Mouse (Mus musculus) brain, adult 2 months (tissue): Measurements from ENCODE around the gene Tmem222.

Experiments
- DNase-seq: peaks from one replicate; pipeline ENCODE4 v3.0.0; 2011; ENCODE audit warnings: low read depth, low spot score

Tmem222 gene

GRCm38 (mm10) chr4:133277104-133278026 is at the start of gene Tmem222:
Gene Tmem222, minus strand, starts transcription at chr4:133277792.
- peak; percentile 98 for DNase-seq

- DNase-seq, result peak; percentile 53
These were observed 42.1 kb upstream of the Tmem222 start for GRCm38 (mm10) chr4:133319667-133320066.

GRCm38 (mm10) chr4:133315991-133316390 is 38.4 kb upstream of the Tmem222 start:
- no peak for DNase-seq

GRCm38 (mm10) chr4:133314896-133315295 is 37.3 kb upstream of the Tmem222 start:
- DNase-seq, result peak; percentile 91

GRCm38 (mm10) chr4:133309948-133310347 is 32.4 kb upstream of the Tmem222 start:
- DNase-seq, result peak; percentile 87

- DNase-seq, result peak; percentile 79
These were observed 29.7 kb upstream of the Tmem222 start for GRCm38 (mm10) chr4:133307331-133307730.

- DNase-seq, result no peak
These were observed 28.2 kb upstream of the Tmem222 start for GRCm38 (mm10) chr4:133305825-133306224.

GRCm38 (mm10) chr4:133304770-133305169 is 27.2 kb upstream of the Tmem222 start:
- DNase-seq, result no peak

GRCm38 (mm10) chr4:133302668-133303067 is 25.1 kb upstream of the Tmem222 start:
- DNase-seq, result no peak

GRCm38 (mm10) chr4:133301802-133302201 is 24.2 kb upstream of the Tmem222 start:
- peak; percentile 78 for DNase-seq

- DNase-seq, result no peak
These were observed 22.8 kb upstream of the Tmem222 start for GRCm38 (mm10) chr4:133300421-133300820.

- peak; percentile 93 for DNase-seq
These were observed 22.1 kb upstream of the Tmem222 start for GRCm38 (mm10) chr4:133299701-133300100.

- DNase-seq, result peak; percentile 98
These were observed 21.1 kb upstream of the Tmem222 start for GRCm38 (mm10) chr4:133298516-133299365.

- peak; percentile 94 for DNase-seq
These were observed 20.2 kb upstream of the Tmem222 start for GRCm38 (mm10) chr4:133297801-133298238.

GRCm38 (mm10) chr4:133297360-133297759 is 19.8 kb upstream of the Tmem222 start:
- no peak for DNase-seq

- no peak for DNase-seq
These were observed 16.5 kb upstream of the Tmem222 start for GRCm38 (mm10) chr4:133294084-133294483.

GRCm38 (mm10) chr4:133292901-133293843 is 15.6 kb upstream of the Tmem222 start:
- peak; percentile 73 for DNase-seq

GRCm38 (mm10) chr4:133292405-133292804 is 14.8 kb upstream of the Tmem222 start:
- no peak for DNase-seq

- no peak for DNase-seq
These were observed 13.7 kb upstream of the Tmem222 start for GRCm38 (mm10) chr4:133291255-133291654.

- no peak for DNase-seq
These were observed 9.0 kb upstream of the Tmem222 start for GRCm38 (mm10) chr4:133286476-133287077.

- no peak for DNase-seq
These were observed 8.4 kb upstream of the Tmem222 start for GRCm38 (mm10) chr4:133285950-133286349.
